Mouse (Mus musculus): Measurements from ENCODE around the gene Tas1r3.

Gene Tas1r3

DNA sequence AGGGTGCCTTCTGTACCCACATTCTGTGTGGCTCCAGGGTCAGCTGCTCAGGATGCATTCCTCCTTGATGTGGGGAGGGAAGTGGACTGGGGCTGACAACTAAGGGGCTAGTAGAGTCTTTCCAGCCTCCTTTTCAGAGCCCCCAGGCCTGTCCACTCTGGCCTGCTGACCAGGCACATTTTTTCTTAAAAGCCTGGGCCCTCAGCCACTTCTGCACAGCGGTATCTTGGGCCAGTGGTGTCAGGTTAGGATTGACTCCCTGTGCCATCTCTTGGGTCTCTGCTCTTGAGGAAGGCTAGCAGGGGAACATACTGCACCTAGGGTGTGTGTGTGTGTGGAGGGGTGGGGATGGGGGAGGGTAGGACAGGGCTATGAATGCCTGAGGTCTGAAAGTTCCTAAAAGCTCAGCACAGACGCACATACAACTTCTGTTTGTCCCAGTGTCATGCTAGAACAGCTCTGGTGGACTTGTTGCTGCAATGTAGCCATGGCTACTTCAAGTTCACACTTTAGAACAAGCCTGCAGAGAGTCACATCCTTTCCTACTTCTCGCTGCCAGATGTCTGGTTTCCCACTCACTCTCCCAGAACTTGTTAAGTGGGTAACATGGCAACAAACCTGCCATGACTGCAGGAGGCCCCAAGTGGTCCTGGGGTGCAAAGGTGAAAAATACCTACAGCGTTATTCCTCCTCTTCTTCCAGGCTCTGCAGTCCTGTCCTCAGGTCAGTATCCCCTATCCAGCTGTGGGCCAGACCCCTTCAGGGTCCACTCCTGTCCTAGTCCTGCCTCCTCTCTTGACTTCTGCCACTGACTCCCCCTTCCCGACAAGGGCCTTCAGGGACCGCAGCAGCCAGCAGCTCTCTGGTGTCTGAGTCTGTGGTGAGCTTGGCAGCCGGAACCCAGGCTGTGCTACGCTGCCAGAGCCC lies 22.8 kb downstream of the Tas1r3 start:
- DNase-seq, result peak in 1 of 2 experiments; percentile 42

DNA sequence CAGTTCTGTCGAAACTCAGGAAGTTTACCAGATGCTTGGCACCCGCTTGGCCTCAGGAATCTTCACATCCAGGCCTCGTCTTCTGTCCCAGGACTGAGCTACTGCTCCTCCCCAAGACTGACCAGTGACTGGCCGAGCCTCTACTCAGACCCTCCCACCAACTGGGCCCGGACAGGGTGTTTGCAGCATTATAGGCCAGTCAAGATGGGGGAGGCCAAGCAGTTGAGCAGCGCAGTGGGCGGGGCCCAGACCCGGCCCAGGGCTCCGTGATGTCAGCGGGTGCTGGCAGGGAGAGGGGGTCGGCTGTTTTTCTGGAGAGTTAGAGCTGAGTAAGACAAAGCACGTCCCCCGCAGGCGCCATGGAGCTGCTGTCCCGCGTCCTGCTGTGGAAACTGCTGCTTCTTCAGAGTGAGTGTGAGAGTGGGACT lies 23.7 kb downstream of the Tas1r3 start, which contains the start of gene Mxra8:
Mxra8 (plus strand) TSS at position 198 of the 428 bp plus-strand sequence.
- peak; percentile 90 to 97 for DNase-seq

DNA sequence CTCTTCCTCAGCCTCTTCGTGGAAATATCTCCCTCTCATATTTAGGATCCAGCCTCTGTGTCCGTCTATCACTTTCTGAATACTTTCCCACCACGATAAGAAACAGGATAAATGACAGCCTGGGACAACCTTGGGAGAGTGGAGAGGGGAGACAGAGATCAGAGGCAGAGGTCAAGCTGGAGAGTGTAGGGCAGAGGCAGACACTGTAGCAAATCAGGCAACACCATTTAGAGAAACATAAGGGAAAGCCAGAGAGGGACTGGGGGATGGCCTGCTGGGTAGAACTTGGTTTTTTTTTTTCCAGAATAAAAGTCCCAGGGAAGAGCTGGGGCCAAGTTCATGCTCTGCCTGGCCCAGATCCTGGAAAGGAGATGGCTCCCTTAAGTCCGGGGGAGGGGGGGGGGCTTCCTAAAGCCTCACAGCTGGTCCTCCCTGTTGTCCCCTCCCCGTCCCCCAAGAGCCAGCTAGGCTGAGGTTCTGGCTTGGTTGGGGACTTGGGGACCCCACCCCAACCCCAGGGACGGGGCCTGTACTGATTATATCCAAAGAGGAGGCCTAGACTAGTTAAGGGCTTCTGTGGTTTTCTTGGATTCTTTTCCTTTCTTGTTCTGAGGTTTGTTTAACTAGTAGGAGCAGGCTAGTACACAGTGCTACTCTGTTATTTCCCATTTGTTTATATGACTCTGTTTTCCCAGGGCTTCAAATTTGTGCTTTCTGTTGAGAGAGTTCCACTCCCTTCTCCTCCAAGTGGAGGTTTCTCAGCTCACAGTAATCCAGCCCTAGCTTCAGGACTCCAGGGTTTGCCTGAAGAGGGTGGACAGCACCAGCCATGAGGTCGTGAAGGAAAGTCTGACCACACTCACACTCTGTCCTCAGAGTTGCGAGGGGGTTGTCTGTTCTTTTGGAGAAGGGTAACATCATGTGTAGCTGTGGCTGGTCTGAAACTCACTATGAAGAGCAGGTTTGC lies 24.7 kb downstream of the Tas1r3 start:
- DNase-seq, result peak; percentile 46 to 77

DNA sequence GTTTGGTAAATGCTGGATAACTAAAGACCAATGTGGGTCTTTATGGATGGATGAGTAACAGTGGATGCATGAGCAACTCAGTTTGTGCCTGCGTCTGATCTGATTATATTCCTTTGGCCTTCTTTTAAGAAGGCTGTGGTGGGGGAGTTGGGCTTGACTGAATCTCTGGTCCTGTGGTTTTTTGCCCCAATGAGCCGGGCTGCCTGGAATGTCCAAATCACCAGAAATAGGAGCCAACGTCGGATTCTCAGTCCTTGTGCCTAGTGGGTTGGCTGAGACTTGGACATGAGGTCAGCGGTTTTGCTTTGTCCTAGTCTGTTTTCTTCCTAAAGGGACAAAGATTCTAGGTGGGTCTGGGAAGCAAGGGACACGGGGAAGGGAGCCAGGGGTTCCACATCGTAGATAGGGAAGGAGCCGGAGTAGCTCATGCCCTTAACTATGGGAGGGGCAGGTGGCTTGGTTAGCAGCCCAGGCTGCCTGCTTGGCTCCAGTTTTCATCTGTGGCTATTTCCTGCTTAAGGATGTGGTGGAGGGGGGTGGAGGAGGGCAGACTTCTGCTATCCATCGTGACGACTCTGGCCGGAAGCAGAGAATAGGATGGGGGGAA lies 25.7 kb downstream of the Tas1r3 start:
- peak; percentile 55 to 71 for DNase-seq

DNA sequence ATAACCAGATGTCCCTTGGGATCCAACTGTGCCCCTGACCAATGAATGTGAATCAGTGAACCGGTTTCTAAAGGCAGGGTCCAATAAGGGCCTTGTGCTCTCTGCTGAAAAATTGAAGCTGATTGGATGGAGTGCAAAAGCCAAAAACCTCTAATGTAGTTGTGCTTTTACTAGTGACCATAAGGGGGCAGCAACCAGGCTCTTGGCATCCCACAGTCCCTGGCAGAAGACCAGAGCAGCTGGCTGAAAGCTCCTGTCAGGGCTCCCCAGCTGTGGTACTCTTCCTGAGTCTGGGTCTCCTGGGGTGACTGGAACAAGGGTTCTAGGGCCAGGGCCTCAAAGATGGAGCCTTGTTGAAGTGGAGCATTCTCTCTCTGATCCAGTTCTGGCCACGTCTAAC lies 29.3 kb downstream of the Tas1r3 start:
- DNase-seq, result peak; percentile 88

DNA sequence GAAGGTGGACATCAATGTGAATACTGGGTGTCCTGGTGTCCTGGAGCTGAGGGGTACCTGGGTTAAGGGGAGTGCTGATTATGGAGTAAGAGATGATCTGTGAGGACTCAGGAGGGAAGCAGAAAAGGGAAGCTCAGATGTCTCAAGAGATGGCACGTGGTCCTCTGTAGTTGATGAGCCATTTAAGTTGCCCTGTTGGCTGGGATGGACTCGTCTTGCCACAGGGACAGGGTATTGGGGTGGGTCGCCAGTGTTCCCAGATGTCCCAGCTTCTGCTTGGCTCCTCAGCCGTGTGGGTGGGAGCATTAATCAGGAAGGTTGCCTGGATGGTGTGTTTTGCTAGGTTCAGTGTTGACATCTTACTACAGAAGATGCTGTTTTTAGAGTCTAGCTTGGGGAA lies 29.9 kb downstream of the Tas1r3 start:
- no peak for DNase-seq

DNA sequence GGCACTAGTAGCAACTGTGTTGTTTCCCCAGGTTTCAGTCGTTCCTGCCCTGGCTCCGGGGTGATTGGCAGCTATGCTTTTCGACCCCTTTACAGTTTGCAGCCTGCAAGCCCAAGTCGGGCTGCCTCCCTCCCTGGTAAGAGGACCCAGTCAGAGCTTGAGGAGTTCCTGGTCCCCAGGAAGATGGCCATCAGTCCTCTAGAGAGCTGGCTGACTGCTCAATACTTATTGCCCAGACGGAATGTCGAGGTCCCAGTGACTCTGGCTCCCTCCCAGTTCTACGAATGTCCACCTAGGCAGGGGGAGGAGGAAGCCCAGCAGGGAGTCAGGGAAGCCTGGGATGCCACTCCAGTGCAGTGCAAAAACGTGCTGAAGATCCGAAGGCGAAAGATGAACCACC lies 30.8 kb downstream of the Tas1r3 start:
- DNase-seq, result no peak

DNA sequence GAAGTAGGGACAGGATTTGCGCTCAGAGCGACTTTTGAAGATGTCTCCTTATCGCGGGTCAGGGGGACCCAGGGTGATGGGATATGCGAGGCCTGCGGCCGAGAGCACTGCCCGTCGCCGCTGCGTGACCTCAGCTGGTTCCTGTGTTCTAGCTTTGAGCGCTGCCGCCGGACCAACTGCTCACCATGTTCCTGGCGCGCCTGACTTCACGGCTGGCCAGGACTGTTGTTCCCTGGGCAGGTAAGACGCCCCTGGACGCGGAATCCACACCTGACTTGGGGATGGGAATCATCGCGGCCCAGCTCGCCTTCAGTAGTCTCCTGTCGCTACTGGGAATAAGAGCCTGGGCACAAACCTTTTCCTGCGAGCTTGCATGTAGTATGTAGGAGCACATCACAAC lies 31.3 kb downstream of the Tas1r3 start:
- DNase-seq, result no peak

DNA sequence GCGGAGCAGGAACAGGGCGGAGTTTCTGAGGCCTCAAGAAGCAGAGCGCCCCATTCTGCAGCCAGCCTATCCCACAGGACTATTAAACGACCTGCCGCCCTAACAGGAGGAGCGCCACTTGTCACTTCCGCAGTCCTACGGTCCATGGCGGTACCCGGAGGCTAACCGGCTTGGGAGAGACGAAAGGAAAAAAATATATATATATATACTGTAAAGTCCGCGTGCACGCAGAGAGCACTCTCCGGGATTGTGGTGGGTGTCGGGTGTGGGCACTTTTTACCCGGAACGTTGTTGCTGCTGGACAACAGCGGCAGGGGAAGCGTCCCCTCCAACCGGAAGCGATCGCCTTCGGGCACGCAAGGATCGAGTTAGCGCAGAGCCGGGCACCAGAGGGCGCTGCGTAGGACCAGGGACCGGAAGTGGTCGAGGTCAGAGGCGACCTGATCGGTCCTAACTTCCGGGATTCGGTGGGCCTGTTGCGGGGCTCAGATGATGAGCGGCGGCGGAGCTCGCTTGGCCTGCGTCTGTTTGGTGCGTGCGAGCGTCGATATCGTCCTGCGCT lies 31.9 kb downstream of the Tas1r3 start, which contains the start of gene Aurkaip1:
Aurkaip1 (plus strand) TSS at position 68 of the 562 bp plus-strand sequence.
- peak; percentile 97 to 98 for DNase-seq

DNA sequence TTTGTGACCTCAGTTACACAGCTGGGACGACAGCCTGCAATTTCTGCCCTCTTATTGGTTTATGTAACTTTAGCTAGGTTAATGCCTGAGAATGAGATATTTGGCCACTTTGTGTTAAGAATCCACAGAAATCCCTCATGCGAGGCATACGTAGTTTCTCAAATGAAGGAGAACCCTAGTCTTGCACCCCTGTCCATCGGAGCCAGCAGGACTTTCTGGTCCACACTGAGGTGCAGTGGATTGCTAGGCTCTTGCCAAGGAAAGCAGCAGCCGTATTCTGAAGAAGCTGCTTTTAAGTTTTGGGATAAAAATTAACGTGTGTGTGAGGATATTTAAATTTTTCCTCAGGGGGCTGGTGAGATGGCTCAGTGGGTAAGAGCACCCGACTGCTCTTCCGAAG lies 32.6 kb downstream of the Tas1r3 start:
- no peak for DNase-seq

DNA sequence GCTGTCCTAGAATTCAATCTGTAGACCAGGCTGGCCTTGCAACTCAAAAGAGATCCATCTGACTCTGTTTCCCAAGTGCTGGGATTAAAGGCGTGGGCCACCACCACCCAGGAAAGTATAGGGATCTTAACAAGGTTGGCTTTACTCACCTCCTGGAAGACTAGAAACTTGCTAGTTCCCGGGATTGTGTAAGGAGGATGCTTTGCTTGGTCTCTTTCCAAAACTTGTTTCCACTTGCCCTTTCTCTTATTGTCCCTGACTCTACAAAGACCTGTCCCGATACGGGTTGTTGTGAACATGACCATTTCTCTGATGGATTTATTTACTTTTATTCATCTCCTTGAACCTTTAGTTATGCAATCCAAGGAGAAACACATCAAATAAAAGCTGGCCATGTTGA lies 33.3 kb downstream of the Tas1r3 start:
- no peak for DNase-seq

DNA sequence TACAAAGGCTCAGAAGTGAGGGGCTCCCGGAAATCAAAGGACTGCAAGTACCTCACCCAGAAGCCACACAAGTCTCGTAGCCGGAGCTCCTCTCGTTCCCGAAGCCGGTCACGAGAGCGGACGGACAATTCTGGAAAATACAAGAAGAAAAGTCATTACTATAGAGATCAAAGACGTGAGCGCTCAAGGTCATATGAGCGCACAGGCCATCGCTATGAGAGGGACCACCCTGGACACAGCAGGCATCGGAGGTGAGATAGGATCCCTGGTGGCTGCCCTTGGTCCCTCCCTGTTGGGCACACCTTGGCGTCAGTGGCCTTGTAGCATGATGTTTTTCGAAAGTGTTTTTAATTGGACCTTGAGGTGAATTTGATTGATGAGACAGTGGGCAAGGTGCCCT lies 39.7 kb downstream of the Tas1r3 start:
- no peak for DNase-seq

DNA sequence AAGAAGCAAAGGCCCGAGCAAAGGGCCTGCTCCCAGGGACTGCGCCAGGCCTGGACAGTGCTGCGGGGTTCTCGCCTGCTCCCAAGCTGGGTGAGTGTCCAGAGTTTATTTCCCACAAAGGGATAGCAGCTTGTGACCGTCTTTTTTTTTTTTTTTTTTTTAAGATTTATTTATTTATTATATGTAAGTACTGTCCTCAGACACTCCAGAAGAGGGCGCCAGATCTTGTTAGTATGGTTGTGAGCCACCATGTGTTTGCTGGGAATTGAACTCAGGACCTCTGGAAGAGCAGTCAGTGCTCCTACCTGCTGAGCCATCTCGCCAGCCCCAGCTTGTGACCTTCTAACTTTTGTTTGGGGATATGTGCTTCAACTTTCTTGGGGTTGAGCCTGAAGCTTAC lies 42.1 kb downstream of the Tas1r3 start:
- DNase-seq, result peak in 1 of 2 experiments; percentile 45

DNA sequence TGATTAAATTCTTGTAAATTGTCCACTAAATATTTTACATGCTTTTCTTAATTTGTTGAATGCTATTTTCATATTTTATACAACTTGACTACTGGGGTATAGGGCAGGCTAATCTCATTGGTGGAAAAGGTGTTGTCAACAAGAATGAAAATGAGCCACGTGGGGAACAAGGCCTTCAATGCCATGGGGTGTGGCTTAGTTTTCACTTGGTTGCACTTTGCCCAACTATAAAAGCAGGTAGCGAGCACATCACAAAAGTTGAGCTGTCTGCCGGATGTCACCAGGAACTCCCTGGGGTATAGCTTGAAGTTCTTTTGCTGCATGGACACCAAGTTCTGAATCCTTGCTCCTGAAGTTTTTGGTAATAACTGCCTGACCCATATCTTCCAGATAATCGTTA lies 45.6 kb downstream of the Tas1r3 start:
- DNase-seq, result no peak

DNA sequence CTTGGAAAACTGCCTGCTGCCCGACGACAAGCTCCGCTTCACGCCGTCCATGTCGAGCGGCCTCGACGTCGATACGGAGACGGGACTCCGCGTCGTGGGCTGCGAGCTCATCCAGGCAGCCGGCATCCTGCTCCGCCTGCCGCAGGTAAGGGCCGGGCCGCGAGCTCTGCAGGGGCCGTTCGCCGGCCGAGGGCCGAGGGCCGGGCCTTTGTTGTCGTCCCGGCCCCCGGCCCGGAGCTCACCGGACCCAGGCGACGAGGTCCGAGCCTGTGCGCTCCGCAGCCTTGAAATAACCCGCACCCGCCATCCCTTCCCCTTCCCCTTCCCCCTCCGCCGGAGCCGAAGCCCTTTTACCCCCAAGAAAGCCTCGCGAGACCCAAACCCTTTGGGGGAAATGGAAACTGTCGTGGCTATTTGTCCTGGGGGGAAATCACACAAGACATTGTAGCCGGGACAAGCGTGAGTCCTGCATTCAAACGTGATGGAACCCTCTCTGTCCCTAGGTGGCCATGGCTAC lies 50.4 kb downstream of the Tas1r3 start:
- DNase-seq, result peak; percentile 50 to 57

DNA sequence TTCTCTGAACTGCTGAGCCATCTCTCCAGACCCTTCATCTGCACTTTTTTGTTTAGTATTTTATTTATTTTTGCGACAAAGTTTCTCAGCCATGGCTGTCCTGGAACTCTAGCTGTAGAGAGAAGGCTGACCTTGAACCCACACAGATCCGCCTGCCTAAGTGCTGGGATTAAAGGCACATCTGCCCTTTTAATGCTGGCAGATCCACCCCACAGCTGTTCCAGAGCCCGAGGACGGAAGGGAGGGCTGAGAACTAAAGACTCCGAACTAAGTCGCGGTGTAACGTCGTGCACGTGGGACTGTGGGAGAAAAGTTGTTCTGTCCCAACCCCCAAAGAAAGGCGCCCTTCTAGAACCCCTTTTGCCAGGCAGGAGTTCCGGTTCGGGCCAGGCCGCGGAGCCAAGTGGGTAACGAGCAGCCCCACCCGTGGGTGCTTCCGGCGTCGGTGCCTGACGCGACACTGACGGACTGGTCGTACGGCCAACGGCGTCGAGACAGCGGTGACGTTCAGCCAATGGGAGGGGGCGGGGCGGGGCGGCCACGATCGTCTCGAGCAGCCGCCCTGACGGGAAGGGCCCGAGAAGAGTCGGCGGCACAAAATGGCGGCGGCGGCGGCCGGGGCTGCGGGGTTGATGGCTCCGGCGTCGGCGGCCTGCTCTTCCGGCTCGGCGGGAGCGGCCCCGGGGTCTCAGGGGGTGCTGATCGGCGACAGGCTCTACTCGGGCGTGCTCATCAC lies 51.1 kb downstream of the Tas1r3 start, which contains the start of gene Ccnl2:
Ccnl2 (plus strand) TSS at position 561 of the 736 bp plus-strand sequence.
- peak; percentile 94 to 97 for DNase-seq
